Mouse (Mus musculus) bone marrow macrophage, adult 2 months (primary cell): ENCODE results near the gene Gpr4. TPM values are rescaled to one million over a fixed set of nuclear protein-coding genes. Genes with fewer than 3 reads are reported as not detected.

Source experiments
- H3K27ac ChIP-seq: 2 replicates; pipeline ENCODE4 v1.5.1; 2012; ENCODE audit warnings: low read depth, low read length; ENCODE audit not compliant: insufficient read depth
- H3K4me1 ChIP-seq: 2 replicates; pipeline ENCODE4 v1.6.1; 2012; ENCODE audit warnings: low read length; ENCODE audit not compliant: control insufficient read depth, insufficient read depth
- H3K4me3 ChIP-seq: 2 replicates; pipeline ENCODE4 v1.5.1; 2012; ENCODE audit warnings: mild to moderate bottlenecking, low read length, moderate library complexity; ENCODE audit not compliant: insufficient read depth
- CTCF ChIP-seq: IDR thresholded peaks from 2 replicates; pipeline ENCODE4 v1.5.1; 2012; ENCODE audit warnings: low read depth, mild to moderate bottlenecking, low read length, moderate library complexity
- POLR2A ChIP-seq: IDR thresholded peaks from 2 replicates; pipeline ENCODE4 v1.6.1; 2012; ENCODE audit warnings: mild to moderate bottlenecking, low read depth, low read length, borderline replicate concordance
- polyA plus RNA-seq: library from polyadenylated mRNA; stranded (reverse); fragments of >200 nt; gene quantifications from 2 replicates; pipeline ENCODE4 v1.2.4, GENCODE M21; 2012; ENCODE audit not compliant: missing spikeins, insufficient read depth, insufficient read length

The Gpr4 gene
- polyA plus RNA-seq, 1 experiment, result not detected

- H3K4me3 ChIP-seq, result no peak overlapping the region
- peaks cover 25% of the 10 kb centered on the region for H3K4me1 ChIP-seq
- no peak overlapping the region for H3K27ac ChIP-seq
- TF ChIP-seq POLR2A (no peak), CTCF (no peak)
Observed at GRCm38 (mm10) chr7:19256567-19256966, 44.2 kb downstream of the Gpr4 start.

- no peak for TF ChIP-seq POLR2A
- TF ChIP-seq CTCF, result no peak
- Histone ChIP-seq H3K4me1 (peaks cover 22% of the 10 kb centered on the region), H3K27ac (no peak overlapping the region), H3K4me3 (no peak overlapping the region)
Observed at GRCm38 (mm10) chr7:19257390-19258022, 45.2 kb downstream of the Gpr4 start.

GRCm38 (mm10) chr7:19258336-19258735 lies 46.0 kb downstream of the Gpr4 start:
- Histone ChIP-seq H3K4me3 (no peak overlapping the region), H3K4me1 (peaks cover 22% of the 10 kb centered on the region), H3K27ac (no peak overlapping the region)
- TF ChIP-seq POLR2A (no peak), CTCF (no peak)

GRCm38 (mm10) chr7:19265147-19265546 lies 52.8 kb downstream of the Gpr4 start:
- Histone ChIP-seq H3K4me1 (peaks cover 41% of the 10 kb centered on the region), H3K4me3 (no peak overlapping the region), H3K27ac (no peak overlapping the region)
- TF ChIP-seq POLR2A (no peak), CTCF (no peak)

- H3K27ac ChIP-seq, result peak overlapping the region; percentile 27; the same call in 1 of the 2 replicates
- TF ChIP-seq POLR2A, result no peak
- TF ChIP-seq CTCF, result no peak
- peak overlapping the region; percentile 32 for H3K4me3 ChIP-seq
- peaks cover 41% of the 10 kb centered on the region for H3K4me1 ChIP-seq
Observed at GRCm38 (mm10) chr7:19265928-19266822, 53.8 kb downstream of the Gpr4 start.

GRCm38 (mm10) chr7:19267051-19267450 lies 54.7 kb downstream of the Gpr4 start:
- Histone ChIP-seq H3K27ac (peak overlapping the region; percentile 23; the same call in 1 of the 2 replicates), H3K4me1 (peaks cover 41% of the 10 kb centered on the region), H3K4me3 (peak overlapping the region; percentile 22)
- no peak for TF ChIP-seq CTCF
- TF ChIP-seq POLR2A, result no peak

- peaks cover 41% of the 10 kb centered on the region for H3K4me1 ChIP-seq
Observed at GRCm38 (mm10) chr7:19268993-19269681, 56.8 kb downstream of the Gpr4 start.

GRCm38 (mm10) chr7:19269721-19270441 lies 57.5 kb downstream of the Gpr4 start:
- Histone ChIP-seq H3K4me1 (peaks cover 39% of the 10 kb centered on the region), H3K27ac (peak overlapping the region; percentile 48), H3K4me3 (peak overlapping the region; percentile 94)
- TF ChIP-seq POLR2A (no peak), CTCF (no peak)

More at GRCm38 (mm10) chr7:19268993-19269681, 56.8 kb downstream of the Gpr4 start:
- peak overlapping the region; percentile 48 for H3K27ac ChIP-seq
- TF ChIP-seq CTCF, result no peak
- no peak for TF ChIP-seq POLR2A
- H3K4me3 ChIP-seq, result peak overlapping the region; percentile 59
